14 mouse cellular contexts compared by ENCODE assay signal in the genomic region with DNA sequence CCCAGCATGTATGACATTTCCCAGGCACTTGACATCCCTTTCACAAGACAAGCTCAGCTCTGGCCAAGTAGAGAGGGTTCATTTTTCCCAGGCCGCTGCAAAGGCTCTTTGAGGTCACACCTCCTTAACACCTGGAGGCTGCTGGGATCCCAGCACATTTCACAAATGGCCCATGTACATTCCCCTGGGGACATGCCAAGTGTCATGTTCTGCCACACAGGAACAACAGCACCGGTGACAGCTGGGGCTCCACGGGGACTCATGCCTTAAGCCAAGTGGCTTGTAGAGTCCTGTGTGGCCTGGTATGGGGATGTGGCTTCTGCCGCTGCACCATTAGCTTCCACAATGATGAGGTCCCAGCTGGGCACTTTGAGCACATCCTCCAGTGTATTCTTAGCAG. TPM values are rescaled to one million over a fixed set of nuclear protein-coding genes. Genes with fewer than 3 reads are reported as not detected.
DNase-seq lines count a peak whose midpoint lies in the region; TF ChIP-seq lines count a peak whose summit lies in the region.
"Had no signal": no experiment of that assay in that cellular context is flagged by ENCODE, and none has a peak within 500 bp of the region (broad histone marks: within the 10 kb centered on the region; RNA-seq: fewer than 3 reads in every experiment).

No protein-coding gene starts in this region.

- no peaks in the 10 kb centered on the region for H3K27me3 ChIP-seq in forebrain, embryonic 10.5 days (ENCODE audit: poor library complexity, severe bottlenecking)
- H3K27me3 ChIP-seq: embryonic facial prominence, embryonic 12.5 days; forebrain, embryonic 12.5 days; hindbrain, embryonic 15.5 days had no signal

- H3K36me3 ChIP-seq in forebrain, embryonic 10.5 days (replicated peaks) = no peaks in the 10 kb centered on the region
- H3K36me3 ChIP-seq: embryonic facial prominence, embryonic 12.5 days; forebrain, embryonic 12.5 days; hindbrain, embryonic 15.5 days had no signal

- no peak for TF ChIP-seq CTCF in brain, embryonic 14.5 days (IDR thresholded peaks at IDR 0.05; ENCODE audit: borderline replicate concordance, extremely low read depth, insufficient read depth, insufficient read length)

- TF ChIP-seq POLR2A in brain, embryonic 14.5 days (IDR thresholded peaks at IDR 0.05; ENCODE audit: borderline replicate concordance, extremely low read depth, insufficient read depth, insufficient read length, poor library complexity, severe bottlenecking) = no peak

- peak; percentile 35 to 48 for DNase-seq in heart, postnatal 10 days
- no peak for DNase-seq in heart, postnatal 36 days
- peak; percentile 12 for DNase-seq in brain, embryonic 14.5 days (ENCODE audit: low read depth)
- DNase-seq in cerebellum, adult 8-10 months = peak; percentile 80
- DNase-seq in lung, postnatal 10 days = peak; percentile 38
- DNase-seq in embryo, embryonic 11 days = no peak
- DNase-seq in forebrain, embryonic 10.5 days (ENCODE audit: extremely low spot score, low spot score) = no peak
- DNase-seq: lung, embryonic 14.5 days had no signal

- no peak overlapping the region for H3K4me3 ChIP-seq in forebrain, embryonic 10.5 days
- H3K4me3 ChIP-seq: embryonic facial prominence, embryonic 12.5 days; forebrain, embryonic 12.5 days; hindbrain, embryonic 15.5 days had no signal

- intact Hi-C loops in heart, postnatal 10 days (cut with DNase I) = no loop called here
- intact Hi-C loops in heart, postnatal 36 days (cut with DNase I) = no loop called here

- no peaks in the 10 kb centered on the region for H3K9me3 ChIP-seq in forebrain, embryonic 10.5 days
- H3K9me3 ChIP-seq: embryonic facial prominence, embryonic 12.5 days; forebrain, embryonic 12.5 days; hindbrain, embryonic 15.5 days had no signal

- 82% methylated on average over 4 of the region's 4 CpGs for WGBS in forebrain, embryonic 10.5 days

- peaks cover 11% of the 10 kb centered on the region for H3K4me1 ChIP-seq in forebrain, embryonic 10.5 days
- H3K4me1 ChIP-seq: embryonic facial prominence, embryonic 12.5 days; hindbrain, embryonic 15.5 days had no signal

- no peak overlapping the region for H3K27ac ChIP-seq in forebrain, embryonic 10.5 days
- H3K27ac ChIP-seq: embryonic facial prominence, embryonic 12.5 days; forebrain, embryonic 12.5 days; hindbrain, embryonic 15.5 days; kidney, postnatal 0 days had no signal

RNA-seq across cellular contexts. Expression of gene Pdyn, which starts 47.0 kb away (rescaled TPM):
- not detected for total RNA-seq in heart, postnatal 10 days (2021)
- not detected for total RNA-seq in heart, postnatal 36 days (2021)
- 4.3 and 6.9 TPM in 2 replicates for polyA plus RNA-seq in brain, embryonic 14.5 days (2012; rRNA removed)
- polyA plus RNA-seq in forebrain, embryonic 10.5 days (2016; fragmentation: Nextera tagmentation; extraction: Ambion mirVana) = 0.06 and 0.07 TPM in 2 replicates
- total RNA-seq: granulocyte monocyte progenitor cell, adult 5-6 weeks had no signal
- polyA plus RNA-seq: CD4-positive, CD25-positive, alpha-beta regulatory T cell, adult 4 months; lung, embryonic 14.5 days had no signal

RNA-seq across cellular contexts. Expression of gene Sirpa, which starts 60.0 kb away (rescaled TPM):
- 10 to 100 TPM; 22.9 to 28.6 TPM for total RNA-seq in heart, postnatal 10 days (2021)
- 10 to 100 TPM; 27.0 to 32.2 TPM for total RNA-seq in heart, postnatal 36 days (2021)
- 36.2 and 44.6 TPM in 2 replicates for polyA plus RNA-seq in brain, embryonic 14.5 days (2012; rRNA removed)
- polyA plus RNA-seq in forebrain, embryonic 10.5 days (2016; fragmentation: Nextera tagmentation; extraction: Ambion mirVana) = 15.6 and 16.0 TPM in 2 replicates

Comparison
In these comparisons a context has a peak if more than half of its experiments do, and no peak if none do; other contexts are left out.
1. DNase-seq: peak in heart, postnatal 10 days (2 of 2), brain, embryonic 14.5 days (single experiment), cerebellum, adult 8-10 months (single experiment) and lung, postnatal 10 days (single experiment); none in heart, postnatal 36 days (0 of 2), embryo, embryonic 11 days (single experiment) and forebrain, embryonic 10.5 days (single experiment).